In the genomic region with DNA sequence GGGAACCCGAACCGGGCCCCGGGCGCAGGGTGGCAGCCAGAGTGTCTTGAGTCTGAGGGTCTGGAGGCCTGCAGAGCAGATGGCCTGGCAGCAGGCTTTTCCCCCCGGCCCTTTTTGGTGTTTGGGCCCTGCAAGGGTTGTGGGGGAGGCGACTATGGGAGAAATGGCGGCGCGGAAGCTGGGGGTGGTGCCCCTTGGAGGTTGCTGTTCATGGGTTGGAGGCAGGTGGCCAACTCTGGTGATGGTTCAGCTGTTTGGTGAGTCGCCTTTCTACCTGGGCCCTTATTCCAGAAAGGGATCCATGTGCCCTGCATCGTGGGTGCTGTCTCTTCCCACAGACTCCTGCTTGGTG, we compare ENCODE assay signal across 8 mouse cellular contexts. TPM values are rescaled to one million over a fixed set of nuclear protein-coding genes. Genes with fewer than 3 reads are reported as not detected.
DNase-seq lines count a peak whose midpoint lies in the region; ATAC-seq and TF ChIP-seq lines count a peak whose summit lies in the region.

No protein-coding gene starts in this region.

- peak overlapping the region; percentile 66 for H3K4me2 ChIP-seq in heart, embryonic 12.5 days

- H3K4me3 ChIP-seq in erythroblast, embryonic 14.5 days (replicated peaks): peak overlapping the region; percentile 66
- peak overlapping the region; percentile 78 to 92 for H3K4me3 ChIP-seq in ES-E14 (ENCODE audit: insufficient read depth in 1 of 2, low read depth in 1 of 2, low read length in 2 of 2, poor library complexity in 1 of 2, severe bottlenecking in 1 of 2)
- peak overlapping the region; percentile 82 for H3K4me3 ChIP-seq in heart, embryonic 12.5 days

- H3K4me1 ChIP-seq in erythroblast, embryonic 14.5 days (ENCODE audit: control insufficient read depth): peaks cover 6% of the 10 kb centered on the region; the same call in 1 of the 2 replicates
- H3K4me1 ChIP-seq in ES-E14 (ENCODE audit: control insufficient read depth in 2 of 2, insufficient read depth in 2 of 2, low read length in 2 of 2, poor library complexity in 1 of 2): no peaks in the 10 kb centered on the region
- H3K4me1 ChIP-seq in heart, embryonic 12.5 days (replicated peaks): no peaks in the 10 kb centered on the region

- H3K36me3 ChIP-seq in erythroblast, embryonic 14.5 days (ENCODE audit: control insufficient read depth): no peaks in the 10 kb centered on the region
- no peaks in the 10 kb centered on the region; the same call in none of the 2 replicates for H3K36me3 ChIP-seq in ES-E14 (ENCODE audit: control insufficient read depth, insufficient read depth, low read length, poor library complexity, severe bottlenecking)
- H3K36me3 ChIP-seq in heart, embryonic 12.5 days: peaks cover 23% of the 10 kb centered on the region

- no peaks in the 10 kb centered on the region for H3K9me3 ChIP-seq in erythroblast, embryonic 14.5 days (ENCODE audit: control insufficient read depth, low read length)
- no peaks in the 10 kb centered on the region for H3K9me3 ChIP-seq in ES-E14 (ENCODE audit: control insufficient read depth, insufficient read depth, low read depth, low read length)
- H3K9me3 ChIP-seq in heart, embryonic 12.5 days (replicated peaks): no peaks in the 10 kb centered on the region

- in situ Hi-C loops in ES-E14 (cut with MboI; ENCODE audit: low sequenced_read_pairs in 2 of 2, unreplicated experiment in 2 of 2): no loop called here

- H3K9ac ChIP-seq in ES-E14 (ENCODE audit: insufficient read depth, low read depth, low read length, poor library complexity, severe bottlenecking): peak overlapping the region; percentile 86
- H3K9ac ChIP-seq in heart, embryonic 12.5 days: peak overlapping the region; percentile 82

- WGBS in heart, embryonic 12.5 days: 18% methylated on average over 11 of the region's 11 CpGs

- DNase-seq in ES-E14 (ENCODE audit: low read depth, low spot score): peak; percentile 9
- DNase-seq in cerebellum, postnatal 36 days: peak; percentile 38
- peak; percentile 41 for DNase-seq in kidney, postnatal 10 days
- peak; percentile 25 for DNase-seq in lung, postnatal 10 days
- peak; percentile 33 for DNase-seq in right cerebral cortex, postnatal 14 days

- ATAC-seq in erythroblast, adult 5-6 weeks (replicated peaks; ENCODE audit: low FRiP score, poor library complexity, severe bottlenecking): no peak
- ATAC-seq in heart, embryonic 12.5 days (ENCODE audit: insufficient number of reproducible peaks, low FRiP score): peak; percentile 33; the same call in 1 of the 2 replicates

- H3K27ac ChIP-seq in ES-E14 (ENCODE audit: insufficient read depth, low read depth, low read length, poor library complexity, severe bottlenecking): peak overlapping the region; percentile 34
- H3K27ac ChIP-seq in heart, embryonic 12.5 days (ENCODE audit: poor library complexity, severe bottlenecking): peak overlapping the region; percentile 86

- H3K27me3 ChIP-seq in erythroblast, embryonic 14.5 days (ENCODE audit: control insufficient read depth): no peaks in the 10 kb centered on the region; the same call in 1 of the 2 replicates
- H3K27me3 ChIP-seq in heart, embryonic 12.5 days (replicated peaks): no peaks in the 10 kb centered on the region

TF ChIP-seq in ES-E14, 5 proteins besides CTCF, POLR2A, EP300 and RAD21:
- TF ChIP-seq ZNF384 (IDR thresholded peaks at IDR 0.05; ENCODE audit: low read depth, low read length) (no peak), MAFK (IDR thresholded peaks at IDR 0.05; ENCODE audit: insufficient read depth, low read depth, low read length) (no peak), HCFC1 (IDR thresholded peaks at IDR 0.05; ENCODE audit: borderline replicate concordance, insufficient read depth, low read length) (no peak), CHD2 (IDR thresholded peaks at IDR 0.05; ENCODE audit: low read depth, low read length) (no peak), ZC3H11A (IDR thresholded peaks at IDR 0.05; ENCODE audit: borderline replicate concordance, low read depth, low read length) (no peak)

RNA-seq across cellular contexts. Expression of a gene that starts 47.4 kb away (rescaled TPM):
- 0.23 TPM in 1 of 2 replicates, not detected in the other for polyA plus RNA-seq in erythroblast, embryonic 14.5 days (2012)
- not detected in 2 replicates for total RNA-seq in erythroblast, adult 5-6 weeks (2015; ENCODE audit: low replicate concordance)
- not detected in 2 replicates for total RNA-seq in erythroblast, adult 5-6 weeks (2017; ENCODE audit: low replicate concordance)
- total RNA-seq in ES-E14 (2012; rRNA removed): 11.8 and 16.3 TPM in 2 replicates
- polyA plus RNA-seq in heart, embryonic 12.5 days (2016; fragmentation: Nextera tagmentation; extraction: Ambion mirVana): 23.1 and 23.9 TPM in 2 replicates

Comparison
In these comparisons a context has a peak if more than half of its experiments do, and no peak if none do; other contexts are left out.
1. RNA of a gene that starts 47.4 kb away (total RNA-seq): 11.8 to 16.3 TPM in ES-E14; not detected in erythroblast, adult 5-6 weeks; every median in the first group is over 10 times any median in the second.
2. Peak in every context shown above with its lines, with median percentiles within 50 percentile points of each other: H3K4me3 ChIP-seq and DNase-seq.